In genomic region chr2:105779320-105779891, GRCm38 (mm10) we compare ENCODE assay signal across 32 mouse cellular contexts.
DNase-seq lines count a peak whose midpoint lies in the region; ATAC-seq lines count a peak whose summit lies in the region.
"Had no signal": no experiment of that assay in that cellular context is flagged by ENCODE, and none has a peak within 500 bp of the region (broad histone marks: within the 10 kb centered on the region; RNA-seq: fewer than 3 reads in every experiment).

No protein-coding gene starts in this region.

- H3K4me2 ChIP-seq in hindbrain, embryonic 11.5 days (replicated peaks; ENCODE audit: low read depth, low read length), result no peak overlapping the region
- no peak overlapping the region for H3K4me2 ChIP-seq in hindbrain, embryonic 16.5 days (ENCODE audit: low read length)
- no peak overlapping the region for H3K4me2 ChIP-seq in midbrain, embryonic 14.5 days (ENCODE audit: low read length)
- H3K4me2 ChIP-seq in midbrain, embryonic 16.5 days (ENCODE audit: low read length), result no peak overlapping the region
- H3K4me2 ChIP-seq: embryonic facial prominence, embryonic 13.5 days; heart, embryonic 15.5 days; hindbrain, embryonic 15.5 days; kidney, embryonic 15.5 days; liver, embryonic 12.5 days had no signal

- ATAC-seq in hindbrain, embryonic 11.5 days (ENCODE audit: low FRiP score), result peak; percentile 76
- ATAC-seq in hindbrain, embryonic 16.5 days, result no peak
- no peak for ATAC-seq in midbrain, embryonic 14.5 days (ENCODE audit: low FRiP score, low TSS enrichment)
- ATAC-seq in midbrain, embryonic 16.5 days, result no peak
- ATAC-seq: CD4-positive, CD25-positive, alpha-beta regulatory T cell, adult 4 months; forebrain, embryonic 14.5 days; liver, embryonic 12.5 days; liver, postnatal 0 days had no signal

- no peaks in the 10 kb centered on the region for H3K9me3 ChIP-seq in hindbrain, embryonic 11.5 days (ENCODE audit: control insufficient read depth, low read length)
- no peaks in the 10 kb centered on the region for H3K9me3 ChIP-seq in hindbrain, embryonic 16.5 days (ENCODE audit: control insufficient read depth, low read length)
- no peaks in the 10 kb centered on the region for H3K9me3 ChIP-seq in midbrain, embryonic 14.5 days (ENCODE audit: control insufficient read depth, low read length)
- H3K9me3 ChIP-seq in midbrain, embryonic 16.5 days (replicated peaks; ENCODE audit: control insufficient read depth, low read length, poor library complexity, severe bottlenecking), result no peaks in the 10 kb centered on the region
- H3K9me3 ChIP-seq: embryonic facial prominence, embryonic 13.5 days; heart, embryonic 10.5 days; heart, embryonic 15.5 days; hindbrain, embryonic 15.5 days; kidney, embryonic 15.5 days; liver, embryonic 12.5 days had no signal

- H3K27me3 ChIP-seq in hindbrain, embryonic 11.5 days (ENCODE audit: control insufficient read depth, insufficient read depth, low read length), result no peaks in the 10 kb centered on the region
- no peaks in the 10 kb centered on the region for H3K27me3 ChIP-seq in hindbrain, embryonic 16.5 days (replicated peaks; ENCODE audit: control insufficient read depth, insufficient read depth, low read length)
- H3K27me3 ChIP-seq in midbrain, embryonic 14.5 days (ENCODE audit: control insufficient read depth, insufficient read depth, low read length), result peaks cover 46% of the 10 kb centered on the region
- peaks cover 29% of the 10 kb centered on the region for H3K27me3 ChIP-seq in midbrain, embryonic 16.5 days (ENCODE audit: control insufficient read depth, insufficient read depth, low read depth, low read length)
- H3K27me3 ChIP-seq: embryonic facial prominence, embryonic 13.5 days; heart, embryonic 15.5 days; hindbrain, embryonic 15.5 days; kidney, embryonic 15.5 days; liver, embryonic 12.5 days had no signal

- 19% methylated on average over 6 of the region's 6 CpGs for WGBS in hindbrain, embryonic 11.5 days
- 19% methylated on average over 6 of the region's 6 CpGs for WGBS in hindbrain, embryonic 16.5 days
- 4% methylated on average over 6 of the region's 6 CpGs for WGBS in midbrain, embryonic 14.5 days
- WGBS in midbrain, embryonic 16.5 days, result 17% methylated on average over 6 of the region's 6 CpGs

- no peaks in the 10 kb centered on the region for H3K36me3 ChIP-seq in hindbrain, embryonic 11.5 days (ENCODE audit: control insufficient read depth, insufficient read depth, low read length)
- H3K36me3 ChIP-seq in hindbrain, embryonic 16.5 days (ENCODE audit: control insufficient read depth, insufficient read depth, low read length), result no peaks in the 10 kb centered on the region
- H3K36me3 ChIP-seq in midbrain, embryonic 14.5 days (ENCODE audit: control insufficient read depth, insufficient read depth, low read length), result no peaks in the 10 kb centered on the region
- no peaks in the 10 kb centered on the region for H3K36me3 ChIP-seq in midbrain, embryonic 16.5 days (ENCODE audit: control insufficient read depth, insufficient read depth, low read length)
- H3K36me3 ChIP-seq: embryonic facial prominence, embryonic 13.5 days; heart, embryonic 10.5 days; heart, embryonic 15.5 days; hindbrain, embryonic 15.5 days; kidney, embryonic 15.5 days; liver, embryonic 12.5 days had no signal

- no peak overlapping the region for H3K27ac ChIP-seq in hindbrain, embryonic 11.5 days (ENCODE audit: low read depth, low read length)
- no peak overlapping the region for H3K27ac ChIP-seq in hindbrain, embryonic 16.5 days (ENCODE audit: low read depth, low read length)
- H3K27ac ChIP-seq in midbrain, embryonic 14.5 days (replicated peaks; ENCODE audit: low read depth, low read length), result no peak overlapping the region
- no peak overlapping the region for H3K27ac ChIP-seq in midbrain, embryonic 16.5 days (ENCODE audit: low read length)
- H3K27ac ChIP-seq: embryonic facial prominence, embryonic 13.5 days; heart, embryonic 10.5 days; heart, embryonic 15.5 days; hindbrain, embryonic 15.5 days; kidney, embryonic 15.5 days; layer of hippocampus, adult 2 months; liver, embryonic 12.5 days; stomach, postnatal 0 days had no signal

- peak; percentile 44 for DNase-seq in hindbrain, embryonic 11.5 days (ENCODE audit: low spot score)
- DNase-seq in midbrain, embryonic 14.5 days, result peak; percentile 54
- peak; percentile 77 for DNase-seq in embryo, embryonic 10.5 days (ENCODE audit: low spot score)
- peak; percentile 77 for DNase-seq in retina, embryonic 14.5 days (ENCODE audit: low spot score)
- no peak for DNase-seq in left cerebral cortex, adult 8-10 months (ENCODE audit: low spot score in 2 of 2)
- DNase-seq: adrenal gland, postnatal 25 days; cerebellum, adult 18-20 months; cerebellum, postnatal 10 days; gastrocnemius, postnatal 25 days; heart, adult 11 months; heart, postnatal 36 days; kidney, adult 18-20 months; kidney, postnatal 25 days; left cerebral cortex, postnatal 4 days; liver, postnatal 0 days; lung, postnatal 36 days; right cerebral cortex, postnatal 4 days; thymus, adult 18-20 months; thymus, postnatal 25 days had no signal

- no peak overlapping the region for H3K4me3 ChIP-seq in hindbrain, embryonic 11.5 days (ENCODE audit: low read depth, low read length)
- no peak overlapping the region for H3K4me3 ChIP-seq in hindbrain, embryonic 16.5 days (ENCODE audit: low read length)
- H3K4me3 ChIP-seq in midbrain, embryonic 14.5 days (replicated peaks; ENCODE audit: low read depth, low read length), result no peak overlapping the region
- H3K4me3 ChIP-seq in midbrain, embryonic 16.5 days (ENCODE audit: low read depth, low read length), result no peak overlapping the region
- H3K4me3 ChIP-seq: embryonic facial prominence, embryonic 13.5 days; erythroblast, embryonic 14.5 days; heart, embryonic 10.5 days; heart, embryonic 15.5 days; hindbrain, embryonic 15.5 days; kidney, embryonic 15.5 days; layer of hippocampus, adult 2 months; liver, embryonic 12.5 days had no signal

- no peak overlapping the region for H3K9ac ChIP-seq in hindbrain, embryonic 11.5 days (ENCODE audit: low read depth, low read length)
- no peak overlapping the region for H3K9ac ChIP-seq in hindbrain, embryonic 16.5 days (ENCODE audit: low read depth, low read length)
- H3K9ac ChIP-seq in midbrain, embryonic 14.5 days (replicated peaks; ENCODE audit: low read length), result no peak overlapping the region
- H3K9ac ChIP-seq in midbrain, embryonic 16.5 days (ENCODE audit: low read depth, low read length), result no peak overlapping the region
- H3K9ac ChIP-seq: embryonic facial prominence, embryonic 13.5 days; heart, embryonic 15.5 days; hindbrain, embryonic 15.5 days; kidney, embryonic 15.5 days; liver, embryonic 12.5 days; liver, postnatal 0 days had no signal

- no peaks in the 10 kb centered on the region for H3K4me1 ChIP-seq in hindbrain, embryonic 11.5 days (replicated peaks; ENCODE audit: control insufficient read depth, insufficient read depth, low read length)
- H3K4me1 ChIP-seq in hindbrain, embryonic 16.5 days (ENCODE audit: control insufficient read depth, insufficient read depth, low read depth, low read length), result no peaks in the 10 kb centered on the region
- no peaks in the 10 kb centered on the region for H3K4me1 ChIP-seq in midbrain, embryonic 14.5 days (ENCODE audit: control insufficient read depth, insufficient read depth, low read length)
- no peaks in the 10 kb centered on the region for H3K4me1 ChIP-seq in midbrain, embryonic 16.5 days (ENCODE audit: control insufficient read depth, insufficient read depth, low read length)
- H3K4me1 ChIP-seq: embryonic facial prominence, embryonic 13.5 days; heart, embryonic 10.5 days; heart, embryonic 15.5 days; hindbrain, embryonic 15.5 days; kidney, embryonic 15.5 days; liver, embryonic 12.5 days had no signal

Comparison
In these comparisons a context has a peak if more than half of its experiments do, and no peak if none do; other contexts are left out.
1. DNase-seq: peak in hindbrain, embryonic 11.5 days (single experiment), midbrain, embryonic 14.5 days (single experiment), embryo, embryonic 10.5 days (single experiment) and retina, embryonic 14.5 days (single experiment); none in left cerebral cortex, adult 8-10 months (0 of 2).